Mouse (Mus musculus): ENCODE measurements around the gene Megf8. TPM values are rescaled to one million over a fixed set of nuclear protein-coding genes. Genes with fewer than 3 reads are reported as not detected.

The Megf8 gene
- polyA plus RNA-seq, 1 experiment = 32.9 TPM

DNA sequence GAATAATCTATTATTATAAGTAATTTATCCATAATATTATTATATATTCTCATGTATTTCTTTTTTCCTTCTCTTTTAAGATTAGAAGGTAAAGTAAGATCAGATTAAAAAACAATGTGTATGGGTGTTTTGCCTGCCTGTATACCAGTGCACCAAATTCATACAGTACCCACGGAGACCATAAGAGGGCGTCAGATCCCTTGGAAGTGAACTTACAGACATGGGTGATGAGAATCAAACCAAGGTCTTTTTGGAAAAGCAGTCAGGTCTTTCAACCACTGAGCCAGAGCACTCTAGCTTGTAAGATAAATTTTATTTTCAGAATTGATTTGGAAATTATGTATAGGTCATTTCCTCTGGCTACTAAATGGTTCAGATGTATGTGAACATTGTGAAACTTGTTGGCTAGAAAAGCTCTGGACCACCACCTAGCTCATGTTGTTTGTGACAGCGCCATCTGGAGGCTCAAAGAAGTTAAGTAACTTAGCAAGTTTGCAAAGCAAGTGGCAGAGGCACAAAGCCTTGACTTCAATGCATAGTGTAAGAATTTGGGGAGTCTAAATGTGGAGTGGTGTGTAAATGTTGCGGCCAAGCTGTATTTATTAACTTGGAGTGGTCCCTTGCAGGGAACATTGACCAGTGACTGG, 92.3 kb downstream of the Megf8 start:
- Histone ChIP-seq H3K4me1 (ENCODE audit: control insufficient read depth, insufficient read depth, low read length) (peaks cover 6% of the 10 kb centered on the region), H3K27ac (ENCODE audit: insufficient read depth, low read length) (no peak overlapping the region), H3K4me3 (ENCODE audit: insufficient read depth, low read length) (no peak overlapping the region)
- TF ChIP-seq POLR2A (IDR thresholded peaks at IDR 0.05; ENCODE audit: low read depth, low read length) (no peak), CTCF (IDR thresholded peaks at IDR 0.05; ENCODE audit: borderline replicate concordance, insufficient read depth, low read length) (no peak)

DNA sequence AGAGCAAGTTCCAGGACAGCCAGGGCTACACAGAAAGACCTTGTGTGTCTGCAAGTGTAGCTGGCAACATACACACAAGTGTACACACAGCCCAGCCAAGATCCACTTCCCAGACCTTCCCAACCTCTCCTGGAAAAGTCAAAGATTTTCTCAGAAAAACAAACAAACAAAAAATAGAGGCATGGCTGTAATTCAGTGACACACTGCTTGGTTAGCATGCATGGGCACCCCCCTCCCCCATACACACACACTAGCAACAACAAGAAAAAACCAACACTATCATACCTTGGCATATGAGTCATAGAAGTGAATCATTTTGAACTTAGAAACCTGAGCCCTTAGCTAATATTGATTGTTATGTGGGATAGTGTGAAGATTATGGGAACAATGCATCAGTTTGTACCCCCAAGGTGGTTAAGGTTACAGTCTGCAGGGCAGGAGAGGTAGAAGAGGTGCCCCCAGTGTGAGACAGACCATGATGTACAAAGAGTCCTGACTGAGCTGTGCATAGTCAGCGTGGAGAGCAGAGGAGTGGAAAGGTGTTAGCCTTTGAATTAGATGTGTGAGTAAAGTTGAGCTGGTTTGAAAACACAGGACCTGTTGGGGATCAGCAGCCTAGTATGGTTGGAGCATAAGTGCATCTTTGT, 94.1 kb downstream of the Megf8 start:
- TF ChIP-seq POLR2A (IDR thresholded peaks at IDR 0.05; ENCODE audit: low read depth, low read length) (no peak), CTCF (IDR thresholded peaks at IDR 0.05; ENCODE audit: borderline replicate concordance, insufficient read depth, low read length) (no peak)
- Histone ChIP-seq H3K4me1 (ENCODE audit: control insufficient read depth, insufficient read depth, low read length) (peaks cover 6% of the 10 kb centered on the region), H3K27ac (ENCODE audit: insufficient read depth, low read length) (no peak overlapping the region), H3K4me3 (ENCODE audit: insufficient read depth, low read length) (no peak overlapping the region)

DNA sequence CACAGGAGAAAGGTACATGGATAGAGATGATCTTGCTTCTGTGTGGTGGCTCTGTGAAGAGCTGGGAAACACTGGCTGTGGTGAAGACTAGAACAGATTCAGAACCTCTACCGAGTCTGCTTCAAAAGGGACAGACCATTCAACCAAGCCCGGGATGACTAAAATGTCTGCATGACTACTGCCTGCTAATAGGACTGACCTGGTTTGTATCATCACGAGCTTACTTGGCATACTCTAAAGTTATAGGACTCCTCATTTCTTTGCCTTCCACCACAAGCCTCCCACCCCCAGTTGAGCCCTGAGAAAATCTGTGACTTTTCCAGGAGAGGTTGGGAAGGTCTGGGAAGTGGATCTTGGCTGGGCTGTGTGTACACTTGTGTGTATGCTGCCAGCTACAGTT, 94.9 kb downstream of the Megf8 start:
- Histone ChIP-seq H3K4me3 (ENCODE audit: insufficient read depth, low read length) (no peak overlapping the region), H3K4me1 (ENCODE audit: control insufficient read depth, insufficient read depth, low read length) (peaks cover 6% of the 10 kb centered on the region), H3K27ac (ENCODE audit: insufficient read depth, low read length) (no peak overlapping the region)
- TF ChIP-seq CTCF (IDR thresholded peaks at IDR 0.05; ENCODE audit: borderline replicate concordance, insufficient read depth, low read length) (no peak), POLR2A (IDR thresholded peaks at IDR 0.05; ENCODE audit: low read depth, low read length) (no peak)

DNA sequence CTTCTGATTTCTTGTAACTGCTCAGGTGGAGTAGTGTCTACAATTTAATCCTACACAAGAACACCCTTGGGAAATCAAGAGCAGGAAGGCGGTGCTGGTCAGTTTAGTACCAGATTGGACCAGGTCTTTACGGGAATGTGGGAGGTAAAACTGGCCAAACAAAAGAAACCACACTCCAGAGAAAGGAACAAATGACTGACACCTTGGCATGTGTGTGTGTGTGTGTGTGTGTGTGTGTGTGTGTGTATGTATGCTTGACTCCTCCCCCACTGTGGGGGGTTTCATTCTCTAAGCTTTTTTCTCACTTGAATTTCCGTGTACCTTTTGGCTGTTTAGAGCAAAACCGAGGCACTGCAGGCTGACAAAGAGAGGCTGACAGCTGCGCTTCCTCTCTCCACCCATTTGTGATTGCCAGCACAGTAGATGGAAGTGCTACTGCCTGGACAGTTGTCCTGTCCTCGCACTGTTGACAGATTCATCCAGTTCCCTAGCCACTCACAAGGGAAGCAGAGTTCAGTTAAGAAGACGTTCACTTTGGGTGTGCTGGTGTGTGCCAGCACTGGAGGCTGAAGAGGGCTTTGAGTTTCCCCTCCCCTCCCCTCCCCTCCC, 96.0 kb downstream of the Megf8 start, which contains the start of gene Cxcl17:
Gene Cxcl17 (minus strand): TSS at position 54 of the 609 bp plus-strand sequence.
- TF ChIP-seq POLR2A (IDR thresholded peaks at IDR 0.05; ENCODE audit: low read depth, low read length) = no peak
- no peak for TF ChIP-seq CTCF (IDR thresholded peaks at IDR 0.05; ENCODE audit: borderline replicate concordance, insufficient read depth, low read length)
- Histone ChIP-seq H3K4me1 (ENCODE audit: control insufficient read depth, insufficient read depth, low read length) (peaks cover 6% of the 10 kb centered on the region), H3K4me3 (ENCODE audit: insufficient read depth, low read length) (no peak within 1 kb of the TSS), H3K27ac (ENCODE audit: insufficient read depth, low read length) (no peak within 1 kb of the TSS)

Other genes with a start within 250 kb of the Megf8 start
- gene Grik5, start 244.8 kb upstream of the Megf8 start, polyA plus RNA-seq (2011; ENCODE audit: insufficient read length, low read depth, missing spikeins) = 31.6 and 45.3 TPM in 2 replicates
- gene Zfp574, start 244.6 kb upstream of the Megf8 start, polyA plus RNA-seq (2011; ENCODE audit: insufficient read length, low read depth, missing spikeins) = 10.3 and 11.0 TPM in 2 replicates
- gene Pou2f2, start 137.4 kb upstream of the Megf8 start, polyA plus RNA-seq (2011; ENCODE audit: insufficient read length, low read depth, missing spikeins) = 0.07 and 0.68 TPM in 2 replicates
- gene Dedd2, start 96.5 kb upstream of the Megf8 start, polyA plus RNA-seq (2011; ENCODE audit: insufficient read length, low read depth, missing spikeins) = 2.3 and 2.5 TPM in 2 replicates
- 9.3 and 9.7 TPM in 2 replicates for gene Zfp526, start 95.7 kb upstream of the Megf8 start, polyA plus RNA-seq (2011; ENCODE audit: insufficient read length, low read depth, missing spikeins)
- 70.6 and 72.5 TPM in 2 replicates for gene Gsk3a, start 79.3 kb upstream of the Megf8 start, polyA plus RNA-seq (2011; ENCODE audit: insufficient read length, low read depth, missing spikeins)
- 64.5 and 70.9 TPM in 2 replicates for gene Erf, start 66.4 kb upstream of the Megf8 start, polyA plus RNA-seq (2011; ENCODE audit: insufficient read length, low read depth, missing spikeins)
- 138 and 152 TPM in 2 replicates for gene Cic, start 49.5 kb upstream of the Megf8 start, polyA plus RNA-seq (2011; ENCODE audit: insufficient read length, low read depth, missing spikeins)
- 46.2 and 48.8 TPM in 2 replicates for gene Pafah1b3, start 19.2 kb upstream of the Megf8 start, polyA plus RNA-seq (2011; ENCODE audit: insufficient read length, low read depth, missing spikeins)
- gene Prr19, start 15.8 kb upstream of the Megf8 start, polyA plus RNA-seq (2011; ENCODE audit: insufficient read length, low read depth, missing spikeins) = not detected in 2 replicates
- not detected in 2 replicates for gene Tmem145, start 11.1 kb upstream of the Megf8 start, polyA plus RNA-seq (2011; ENCODE audit: insufficient read length, low read depth, missing spikeins)
- not detected in 2 replicates for gene Cnfn, start 52.6 kb downstream of the Megf8 start, polyA plus RNA-seq (2011; ENCODE audit: insufficient read length, low read depth, missing spikeins)
- gene Lipe, start 81.5 kb downstream of the Megf8 start, polyA plus RNA-seq (2011; ENCODE audit: insufficient read length, low read depth, missing spikeins) = 4.6 and 19.4 TPM in 2 replicates
- not detected in 2 replicates for gene Cxcl17, start 95.7 kb downstream of the Megf8 start, polyA plus RNA-seq (2011; ENCODE audit: insufficient read length, low read depth, missing spikeins)
- not detected in 2 replicates for gene Ceacam1, start 160.4 kb downstream of the Megf8 start, polyA plus RNA-seq (2011; ENCODE audit: insufficient read length, low read depth, missing spikeins)
- not detected in 2 replicates for gene Ceacam2, start 222.7 kb downstream of the Megf8 start, polyA plus RNA-seq (2011; ENCODE audit: insufficient read length, low read depth, missing spikeins)